Mouse (Mus musculus) CD4-positive, CD25-positive, alpha-beta regulatory T cell, adult 4 months (primary cell): ENCODE data around the gene Kcnk2. TPM values are rescaled to one million over a fixed set of nuclear protein-coding genes. Genes with fewer than 3 reads are reported as not detected.

Experiments used
- ATAC-seq: one replicate; pipeline ENCODE4 v1.8.0; 2017
- polyA plus RNA-seq, 2 experiments: library from polyadenylated mRNA; unstranded; fragments of 100-300 nt; shearing (Covaris generic); gene quantifications; one replicate each; pipeline ENCODE4 v1.2.1; 2017

The Kcnk2 gene
- polyA plus RNA-seq, 2 experiments from 2014 or later = not detected

- ATAC-seq = no peak
Observed at GRCm38 (mm10) chr1:189214477-189214876, 187.6 kb downstream of the Kcnk2 start.

GRCm38 (mm10) chr1:189209715-189210108 lies 192.4 kb downstream of the Kcnk2 start:
- ATAC-seq = no peak

- ATAC-seq = no peak
Observed at GRCm38 (mm10) chr1:189209029-189209714, 192.9 kb downstream of the Kcnk2 start.

- ATAC-seq = no peak
Observed at GRCm38 (mm10) chr1:189208605-189209004, 193.5 kb downstream of the Kcnk2 start.

GRCm38 (mm10) chr1:189195758-189196157 lies 206.3 kb downstream of the Kcnk2 start:
- no peak for ATAC-seq

GRCm38 (mm10) chr1:189187737-189188390 lies 214.2 kb downstream of the Kcnk2 start:
- ATAC-seq = no peak

GRCm38 (mm10) chr1:189185206-189185750 lies 216.8 kb downstream of the Kcnk2 start:
- no peak for ATAC-seq

GRCm38 (mm10) chr1:189177746-189178145 lies 224.3 kb downstream of the Kcnk2 start:
- ATAC-seq = no peak

GRCm38 (mm10) chr1:189173479-189173878 lies 228.6 kb downstream of the Kcnk2 start:
- ATAC-seq = no peak

GRCm38 (mm10) chr1:189171138-189171537 lies 230.9 kb downstream of the Kcnk2 start:
- no peak for ATAC-seq

GRCm38 (mm10) chr1:189165756-189166155 lies 236.3 kb downstream of the Kcnk2 start:
- no peak for ATAC-seq

GRCm38 (mm10) chr1:189165141-189165540 lies 236.9 kb downstream of the Kcnk2 start:
- no peak for ATAC-seq

GRCm38 (mm10) chr1:189164721-189165120 lies 237.4 kb downstream of the Kcnk2 start:
- ATAC-seq = no peak

GRCm38 (mm10) chr1:189164241-189164640 lies 237.8 kb downstream of the Kcnk2 start:
- ATAC-seq = no peak
